Mouse (Mus musculus) limb, embryonic 12.5 days (tissue): ENCODE measurements around the gene Pitpnm3. TPM values are rescaled to one million over a fixed set of nuclear protein-coding genes. Genes with fewer than 3 reads are reported as not detected.
A peak's percentile ranks its signal among the peaks of the same experiment; 100 is the strongest.

Experiments used
- ATAC-seq: fragments of 200-750 bp; cut with Nextera tagmentation; 2 replicates; pipeline ENCODE4 v1.8.0; 2017; ENCODE audit warnings: low read depth, moderate TSS enrichment; ENCODE audit not compliant: insufficient number of reproducible peaks, insufficient read depth, low FRiP score, low TSS enrichment
- H3K27ac ChIP-seq: fragments of 300-500 bp; sonication (generic); 2 replicates; pipeline ENCODE4 v1.5.1; 2016; ENCODE audit warnings: mild to moderate bottlenecking, moderate library complexity
- H3K27me3 ChIP-seq: fragments of 300-500 bp; sonication (generic); 2 replicates; pipeline ENCODE4 v1.6.1; 2016; ENCODE audit warnings: mild to moderate bottlenecking, moderate library complexity
- H3K36me3 ChIP-seq: fragments of 300-500 bp; sonication (generic); 2 replicates; pipeline ENCODE4 v1.6.1; 2016; ENCODE audit warnings: mild to moderate bottlenecking, moderate library complexity
- H3K4me1 ChIP-seq: fragments of 300-500 bp; sonication (generic); replicated peaks from 2 replicates; pipeline ENCODE4 v1.6.1; 2016
- H3K4me2 ChIP-seq: fragments of 300-500 bp; sonication (generic); 2 replicates; pipeline ENCODE4 v1.6.1; 2016; ENCODE audit warnings: mild to moderate bottlenecking, moderate library complexity
- H3K4me3 ChIP-seq: fragments of 300-500 bp; sonication (generic); replicated peaks from 2 replicates; pipeline ENCODE4 v1.5.1; 2016; ENCODE audit warnings: mild to moderate bottlenecking
- H3K9ac ChIP-seq: fragments of 300-500 bp; sonication (generic); replicated peaks from 2 replicates; pipeline ENCODE4 v1.6.1; 2016; ENCODE audit warnings: mild to moderate bottlenecking, moderate library complexity
- H3K9me3 ChIP-seq: fragments of 300-500 bp; sonication (generic); 2 replicates; pipeline ENCODE4 v1.6.1; 2016; ENCODE audit warnings: mild to moderate bottlenecking, moderate library complexity
- WGBS: fragments of 180-500 bp; shearing (Covaris S2); methylation state at CpG from one replicate; pipeline ENCODE4 v1.1.7; 2016; 5-methylcytosine and 5-hydroxymethylcytosine counted together
- polyA plus RNA-seq: library from polyadenylated mRNA; unstranded; fragments of >200 nt; fragmentation: Nextera tagmentation; extraction: Ambion mirVana; gene quantifications from 2 replicates; pipeline ENCODE4 v1.2.1, GENCODE M21; 2016

The Pitpnm3 gene
- polyA plus RNA-seq, 1 experiment from 2014 or later = 0.13 TPM

- H3K9ac ChIP-seq = no peak overlapping the region
- H3K4me1 ChIP-seq = peaks cover 6% of the 10 kb centered on the region; the same call in 1 of the 2 replicates
- ATAC-seq = no peak
- H3K9me3 ChIP-seq = peaks cover 17% of the 10 kb centered on the region
- H3K36me3 ChIP-seq = no peaks in the 10 kb centered on the region
- H3K27me3 ChIP-seq = no peaks in the 10 kb centered on the region
- no peak overlapping the region for H3K4me3 ChIP-seq
- H3K27ac ChIP-seq = no peak overlapping the region
- WGBS = 32% methylated on average over 6 of the region's 6 CpGs
- H3K4me2 ChIP-seq = no peak overlapping the region
Measured at GRCm38 (mm10) chr11:72066330-72066729, 69.2 kb downstream of the Pitpnm3 start.

DNA sequence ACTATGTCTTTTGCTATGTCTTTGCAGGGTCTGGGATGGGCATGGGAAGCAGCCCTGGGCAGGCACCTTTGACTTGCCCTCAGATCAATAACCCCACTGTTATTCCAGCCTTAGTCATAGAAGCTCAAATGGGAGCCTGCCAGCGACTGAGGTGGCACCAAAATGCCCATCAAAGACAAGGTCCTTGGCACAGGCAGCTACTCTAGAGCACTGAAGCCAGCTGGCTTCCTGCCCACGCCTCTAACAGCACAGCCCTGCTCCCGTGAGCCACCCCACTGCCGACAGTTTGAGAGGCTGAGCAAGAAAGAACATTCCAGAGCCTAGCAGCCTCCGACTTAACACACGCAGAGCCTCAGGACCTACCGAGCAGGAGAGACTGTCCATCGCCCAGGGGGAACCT is 70.5 kb downstream of the Pitpnm3 start:
- Histone ChIP-seq H3K4me1 (peaks cover 8% of the 10 kb centered on the region; the same call in 1 of the 2 replicates), H3K9me3 (peaks cover 17% of the 10 kb centered on the region), H3K9ac (no peak overlapping the region), H3K4me2 (no peak overlapping the region), H3K27me3 (no peaks in the 10 kb centered on the region), H3K27ac (no peak overlapping the region), H3K4me3 (no peak overlapping the region), H3K36me3 (no peaks in the 10 kb centered on the region)
- 87% methylated on average over 8 of the region's 8 CpGs for WGBS
- ATAC-seq = no peak

GRCm38 (mm10) chr11:72064414-72064813 is 71.2 kb downstream of the Pitpnm3 start:
- ATAC-seq = no peak
- Histone ChIP-seq H3K27me3 (peaks cover 6% of the 10 kb centered on the region; the same call in 1 of the 2 replicates), H3K27ac (no peak overlapping the region), H3K4me1 (peaks cover 8% of the 10 kb centered on the region; the same call in 1 of the 2 replicates), H3K9me3 (peaks cover 17% of the 10 kb centered on the region), H3K36me3 (no peaks in the 10 kb centered on the region), H3K4me3 (no peak overlapping the region), H3K4me2 (no peak overlapping the region), H3K9ac (no peak overlapping the region)
- WGBS = 85% methylated on average over 6 of the region's 6 CpGs

- Histone ChIP-seq H3K9me3 (peaks cover 17% of the 10 kb centered on the region), H3K4me1 (peaks cover 8% of the 10 kb centered on the region), H3K27me3 (peaks cover 6% of the 10 kb centered on the region; the same call in 1 of the 2 replicates), H3K4me2 (no peak overlapping the region), H3K36me3 (no peaks in the 10 kb centered on the region), H3K9ac (no peak overlapping the region), H3K4me3 (no peak overlapping the region), H3K27ac (no peak overlapping the region)
- no peak for ATAC-seq
- 78% methylated on average over 13 of the region's 13 CpGs for whole genome bisulfite sequencing
Measured at GRCm38 (mm10) chr11:72061093-72061620, 74.4 kb downstream of the Pitpnm3 start.

- H3K27me3 ChIP-seq = peaks cover 6% of the 10 kb centered on the region; the same call in 1 of the 2 replicates
- no peak overlapping the region for H3K4me2 ChIP-seq
- no peak for ATAC-seq
- peaks cover 17% of the 10 kb centered on the region for H3K9me3 ChIP-seq
- 66% methylated on average over 9 of the region's 9 CpGs for WGBS
- peaks cover 16% of the 10 kb centered on the region for H3K4me1 ChIP-seq
- no peak overlapping the region for H3K4me3 ChIP-seq
- H3K36me3 ChIP-seq = no peaks in the 10 kb centered on the region
- no peak overlapping the region for H3K27ac ChIP-seq
- H3K9ac ChIP-seq = no peak overlapping the region
Measured at GRCm38 (mm10) chr11:72060416-72060815, 75.2 kb downstream of the Pitpnm3 start.

GRCm38 (mm10) chr11:72057166-72057565 is 78.4 kb downstream of the Pitpnm3 start:
- Histone ChIP-seq H3K4me1 (peaks cover 26% of the 10 kb centered on the region), H3K27ac (no peak overlapping the region), H3K4me3 (no peak overlapping the region), H3K9me3 (no peaks in the 10 kb centered on the region), H3K36me3 (no peaks in the 10 kb centered on the region), H3K27me3 (peaks cover 10% of the 10 kb centered on the region; the same call in 1 of the 2 replicates), H3K4me2 (no peak overlapping the region), H3K9ac (no peak overlapping the region)
- 67% methylated on average over 3 of the region's 3 CpGs for WGBS
- no peak for ATAC-seq

DNA sequence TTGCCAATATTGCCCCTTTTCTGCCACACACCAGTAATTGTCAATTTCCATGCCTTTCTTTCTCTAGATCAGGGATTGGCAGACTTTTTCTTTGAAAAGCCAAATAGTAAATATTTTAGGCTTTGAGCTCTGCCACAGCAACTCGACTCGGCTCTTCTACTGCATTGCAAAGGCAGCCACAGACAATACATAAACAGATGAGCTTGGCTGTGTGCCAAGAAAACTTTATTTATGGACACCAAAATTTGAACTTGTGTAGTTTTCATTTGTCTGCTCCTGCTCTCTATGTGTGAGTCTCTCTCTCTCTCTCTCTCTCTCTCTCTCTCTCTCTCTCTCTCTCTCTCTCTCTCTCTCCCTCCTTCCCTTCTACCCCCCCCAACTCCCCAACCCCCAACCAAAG is 80.4 kb downstream of the Pitpnm3 start:
- Histone ChIP-seq H3K4me3 (no peak overlapping the region), H3K4me1 (peaks cover 31% of the 10 kb centered on the region), H3K27ac (no peak overlapping the region)

DNA sequence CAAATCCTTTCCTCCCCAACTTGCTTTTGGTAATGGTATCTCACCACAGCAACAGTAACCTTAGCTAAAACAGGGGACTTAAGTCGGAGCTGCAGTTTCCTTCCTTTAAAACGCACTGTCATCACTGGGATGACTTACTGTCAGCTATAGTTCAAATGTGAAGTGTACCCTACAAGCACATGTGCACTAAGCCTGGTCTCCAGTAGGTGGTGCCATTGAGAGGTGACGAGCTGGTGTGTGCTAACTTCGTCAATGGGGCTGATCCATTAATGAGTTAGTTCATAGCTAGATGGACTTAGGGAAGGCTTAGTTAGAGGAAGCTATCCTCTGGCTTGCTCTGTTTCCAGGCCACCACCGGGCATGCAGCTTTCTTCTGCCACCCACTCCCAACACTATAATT is 82.9 kb downstream of the Pitpnm3 start:
- Histone ChIP-seq H3K4me1 (peaks cover 34% of the 10 kb centered on the region), H3K4me2 (no peak overlapping the region), H3K9ac (no peak overlapping the region), H3K4me3 (no peak overlapping the region), H3K27me3 (peaks cover 35% of the 10 kb centered on the region), H3K36me3 (no peaks in the 10 kb centered on the region), H3K9me3 (no peaks in the 10 kb centered on the region), H3K27ac (no peak overlapping the region)
- 18% methylated on average over 5 of the region's 5 CpGs for WGBS
- ATAC-seq = no peak

More for the DNA sequence above, 80.4 kb downstream of the Pitpnm3 start:
- WGBS = 45% methylated on average over 2 of the region's 2 CpGs
- Histone ChIP-seq H3K9me3 (no peaks in the 10 kb centered on the region), H3K27me3 (peaks cover 29% of the 10 kb centered on the region), H3K9ac (no peak overlapping the region), H3K4me2 (no peak overlapping the region), H3K36me3 (no peaks in the 10 kb centered on the region)
- no peak for ATAC-seq

- H3K9me3 ChIP-seq = no peaks in the 10 kb centered on the region
- H3K27ac ChIP-seq = no peak overlapping the region
- no peak overlapping the region for H3K4me3 ChIP-seq
- no peaks in the 10 kb centered on the region for H3K36me3 ChIP-seq
- 57% methylated on average over 3 of the region's 3 CpGs for WGBS
- H3K4me2 ChIP-seq = no peak overlapping the region
- H3K4me1 ChIP-seq = peaks cover 34% of the 10 kb centered on the region
- no peak overlapping the region for H3K9ac ChIP-seq
- no peak for ATAC-seq
- H3K27me3 ChIP-seq = peaks cover 35% of the 10 kb centered on the region
Measured at GRCm38 (mm10) chr11:72052221-72052620, 83.4 kb downstream of the Pitpnm3 start.

DNA sequence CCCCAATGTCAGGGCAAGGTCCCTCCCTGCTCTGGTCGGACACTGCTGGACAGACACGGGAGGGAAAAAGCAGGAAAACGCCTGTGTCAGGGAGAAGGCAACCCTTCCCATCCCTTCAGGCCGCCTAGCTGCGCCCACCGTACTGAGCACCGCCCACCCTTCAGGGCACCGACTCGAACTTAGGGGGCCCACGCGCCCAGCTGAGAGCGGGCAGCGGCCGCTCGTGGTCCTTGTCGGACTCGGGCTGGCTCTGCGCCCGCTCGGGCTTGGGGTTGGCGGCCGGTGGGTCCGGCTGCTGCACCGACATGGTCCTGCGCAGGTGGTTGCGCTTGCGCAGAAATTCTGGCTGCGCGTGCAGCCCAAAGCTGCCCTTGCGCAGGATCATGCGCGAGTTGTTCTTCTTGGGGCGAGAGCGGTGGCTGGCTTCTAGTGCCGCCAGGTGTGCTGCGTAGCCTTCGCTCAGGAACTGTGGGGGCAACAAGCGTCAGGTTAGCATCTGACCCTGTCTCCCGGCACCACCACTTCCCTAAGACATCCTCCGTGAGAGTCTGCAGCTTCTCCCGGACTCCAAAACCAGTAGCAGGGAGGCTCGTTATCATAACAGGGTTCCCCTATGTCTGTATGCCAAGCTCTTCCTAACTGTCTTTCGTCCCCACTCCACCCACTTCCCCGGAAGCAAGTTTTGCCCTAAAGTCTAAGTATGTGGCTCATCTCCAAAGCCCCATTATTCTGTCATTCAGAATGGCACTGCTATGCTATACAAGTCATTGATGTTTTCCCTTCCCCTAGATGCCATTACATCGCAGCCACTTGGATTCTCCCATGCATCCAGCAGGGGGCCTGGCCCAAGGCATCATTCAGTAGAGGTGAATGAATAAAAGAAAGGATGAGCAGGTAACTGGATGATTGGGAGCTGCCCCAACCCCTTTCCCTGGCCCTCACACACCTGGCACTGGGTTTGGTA is 84.4 kb downstream of the Pitpnm3 start:
- 2% methylated on average over 45 of the region's 45 CpGs for WGBS
- H3K27me3 ChIP-seq = peaks cover 35% of the 10 kb centered on the region
- H3K9me3 ChIP-seq = no peaks in the 10 kb centered on the region
- peak overlapping the region; percentile 63 for H3K9ac ChIP-seq
- H3K4me1 ChIP-seq = peaks cover 29% of the 10 kb centered on the region
- no peak overlapping the region for H3K27ac ChIP-seq
- peak; percentile 34; the same call in 1 of the 2 replicates for ATAC-seq
- peak overlapping the region; percentile 91 for H3K4me2 ChIP-seq
- peak overlapping the region; percentile 61 for H3K4me3 ChIP-seq
- peaks cover 9% of the 10 kb centered on the region for H3K36me3 ChIP-seq

- WGBS = 21% methylated on average over 14 of the region's 14 CpGs
- no peak for ATAC-seq
- H3K36me3 ChIP-seq = peaks cover 18% of the 10 kb centered on the region
Measured at GRCm38 (mm10) chr11:72050168-72050894, 85.2 kb downstream of the Pitpnm3 start.

More at GRCm38 (mm10) chr11:72050168-72050894, 85.2 kb downstream of the Pitpnm3 start:
- Histone ChIP-seq H3K4me1 (peaks cover 20% of the 10 kb centered on the region), H3K9ac (peak overlapping the region; percentile 63), H3K4me3 (peak overlapping the region; percentile 61), H3K27ac (no peak overlapping the region), H3K27me3 (peaks cover 35% of the 10 kb centered on the region), H3K4me2 (peak overlapping the region; percentile 91), H3K9me3 (no peaks in the 10 kb centered on the region)
